8 mouse cellular contexts compared by ENCODE assay signal in genomic region chr5:30111126-30111525, GRCm38 (mm10). TPM values are rescaled to one million over a fixed set of nuclear protein-coding genes. Genes with fewer than 3 reads are reported as not detected.
DNase-seq lines count a peak whose midpoint lies in the region; ATAC-seq and TF ChIP-seq lines count a peak whose summit lies in the region.

No protein-coding gene starts in this region.

- H3K4me2 ChIP-seq in lung, embryonic 16.5 days (ENCODE audit: low read depth, low read length): peak overlapping the region; percentile 57
- peak overlapping the region; percentile 41 for H3K4me2 ChIP-seq in embryonic facial prominence, embryonic 12.5 days (replicated peaks)
- peak overlapping the region; percentile 59 for H3K4me2 ChIP-seq in heart, embryonic 15.5 days
- peak overlapping the region; percentile 25 for H3K4me2 ChIP-seq in limb, embryonic 14.5 days (replicated peaks; ENCODE audit: low read depth, low read length, severe bottlenecking)
- H3K4me2 ChIP-seq in neural tube, embryonic 13.5 days: peak overlapping the region; percentile 48

- WGBS in lung, embryonic 16.5 days: 3% methylated on average over 18 of the region's 18 CpGs
- 3% methylated on average over 18 of the region's 18 CpGs for WGBS in lung, adult 2 months
- WGBS in embryonic facial prominence, embryonic 12.5 days: 2% methylated on average over 18 of the region's 18 CpGs
- WGBS in heart, embryonic 15.5 days: 3% methylated on average over 18 of the region's 18 CpGs
- WGBS in limb, embryonic 14.5 days: 6% methylated on average over 12 of the region's 18 CpGs
- 2% methylated on average over 18 of the region's 18 CpGs for WGBS in neural tube, embryonic 13.5 days

- ATAC-seq in lung, embryonic 16.5 days (ENCODE audit: low read depth): peak; percentile 35
- no peak for ATAC-seq in embryonic facial prominence, embryonic 12.5 days (ENCODE audit: insufficient number of reproducible peaks, insufficient read depth, low FRiP score, low TSS enrichment)
- no peak for ATAC-seq in heart, embryonic 15.5 days (replicated peaks; ENCODE audit: insufficient number of reproducible peaks, insufficient read depth, low FRiP score, low read depth)
- ATAC-seq in limb, embryonic 14.5 days (ENCODE audit: low FRiP score, low read depth): no peak
- peak; percentile 16; the same call in 1 of the 2 replicates for ATAC-seq in neural tube, embryonic 13.5 days (ENCODE audit: low read depth)

- peak overlapping the region; percentile 41 for H3K9ac ChIP-seq in lung, embryonic 16.5 days (ENCODE audit: low read length)
- H3K9ac ChIP-seq in embryonic facial prominence, embryonic 12.5 days: no peak overlapping the region; the same call in 1 of the 2 replicates
- H3K9ac ChIP-seq in heart, embryonic 15.5 days: peak overlapping the region; percentile 21; the same call in 1 of the 2 replicates
- H3K9ac ChIP-seq in limb, embryonic 14.5 days (ENCODE audit: low read depth, low read length, severe bottlenecking): 0 out of 2 replicates have a peak overlapping the region, but pooled peaks have one; percentile 3
- peak overlapping the region; percentile 57 for H3K9ac ChIP-seq in neural tube, embryonic 13.5 days

- H3K36me3 ChIP-seq in lung, embryonic 16.5 days (ENCODE audit: control insufficient read depth, insufficient read depth, low read length): no peaks in the 10 kb centered on the region
- no peaks in the 10 kb centered on the region for H3K36me3 ChIP-seq in embryonic facial prominence, embryonic 12.5 days
- H3K36me3 ChIP-seq in heart, embryonic 15.5 days: no peaks in the 10 kb centered on the region
- no peaks in the 10 kb centered on the region for H3K36me3 ChIP-seq in limb, embryonic 14.5 days (ENCODE audit: control insufficient read depth, insufficient read depth, low read length)
- peaks cover 10% of the 10 kb centered on the region for H3K36me3 ChIP-seq in neural tube, embryonic 13.5 days

- H3K4me3 ChIP-seq in lung, embryonic 16.5 days (ENCODE audit: low read length): peak overlapping the region; percentile 32
- no peak overlapping the region for H3K4me3 ChIP-seq in lung, adult 2 months (replicated peaks; ENCODE audit: extremely low read depth, low read depth, low read length)
- peak overlapping the region; percentile 1 for H3K4me3 ChIP-seq in embryonic facial prominence, embryonic 12.5 days
- peak overlapping the region; percentile 30 for H3K4me3 ChIP-seq in heart, embryonic 15.5 days
- H3K4me3 ChIP-seq in limb, embryonic 14.5 days (replicated peaks; ENCODE audit: low read length): peak overlapping the region; percentile 8
- H3K4me3 ChIP-seq in neural tube, embryonic 13.5 days: peak overlapping the region; percentile 18; the same call in 1 of the 2 replicates

- intact Hi-C loops in left cerebral cortex, postnatal 36 days (cut with DNase I): loop anchor here (10.0 kb wide), 1 partner anchor 286 kb away; no protein-coding TSS in a partner anchor

- no peaks in the 10 kb centered on the region for H3K9me3 ChIP-seq in lung, embryonic 16.5 days (ENCODE audit: control insufficient read depth, low read length)
- H3K9me3 ChIP-seq in embryonic facial prominence, embryonic 12.5 days: no peaks in the 10 kb centered on the region
- H3K9me3 ChIP-seq in heart, embryonic 15.5 days (replicated peaks): no peaks in the 10 kb centered on the region
- H3K9me3 ChIP-seq in limb, embryonic 14.5 days (ENCODE audit: control insufficient read depth, low read length): no peaks in the 10 kb centered on the region
- no peaks in the 10 kb centered on the region for H3K9me3 ChIP-seq in neural tube, embryonic 13.5 days

- no peak for TF ChIP-seq CTCF in lung, adult 2 months (IDR thresholded peaks at IDR 0.05; ENCODE audit: insufficient read depth, low read length)

- H3K27me3 ChIP-seq in lung, embryonic 16.5 days (ENCODE audit: control insufficient read depth, insufficient read depth, low read depth, low read length): peaks cover 65% of the 10 kb centered on the region
- peaks cover 83% of the 10 kb centered on the region for H3K27me3 ChIP-seq in embryonic facial prominence, embryonic 12.5 days
- H3K27me3 ChIP-seq in heart, embryonic 15.5 days: peaks cover 91% of the 10 kb centered on the region
- H3K27me3 ChIP-seq in limb, embryonic 14.5 days (ENCODE audit: control insufficient read depth, insufficient read depth, low read length): peaks cover 74% of the 10 kb centered on the region
- peaks cover 33% of the 10 kb centered on the region for H3K27me3 ChIP-seq in neural tube, embryonic 13.5 days

- no peak for TF ChIP-seq POLR2A in lung, adult 2 months (IDR thresholded peaks at IDR 0.05; ENCODE audit: borderline replicate concordance, extremely low read depth, low read depth, low read length)
- TF ChIP-seq POLR2A in limb, embryonic 14.5 days (IDR thresholded peaks at IDR 0.05; ENCODE audit: borderline replicate concordance, extremely low read depth, insufficient read depth, insufficient read length): no peak

- peaks cover 22% of the 10 kb centered on the region for H3K4me1 ChIP-seq in lung, embryonic 16.5 days (replicated peaks; ENCODE audit: control insufficient read depth, insufficient read depth, low read length)
- H3K4me1 ChIP-seq in lung, adult 2 months (ENCODE audit: control insufficient read depth, insufficient read depth, low read length): peaks cover 2% of the 10 kb centered on the region; the same call in 1 of the 2 replicates
- H3K4me1 ChIP-seq in embryonic facial prominence, embryonic 12.5 days: peaks cover 32% of the 10 kb centered on the region
- H3K4me1 ChIP-seq in heart, embryonic 15.5 days (replicated peaks): peaks cover 31% of the 10 kb centered on the region
- H3K4me1 ChIP-seq in limb, embryonic 14.5 days (ENCODE audit: control insufficient read depth, insufficient read depth, low read length): peaks cover 12% of the 10 kb centered on the region
- H3K4me1 ChIP-seq in neural tube, embryonic 13.5 days (replicated peaks): peaks cover 77% of the 10 kb centered on the region

- H3K27ac ChIP-seq in lung, embryonic 16.5 days (ENCODE audit: low read length): no peak overlapping the region
- no peak overlapping the region for H3K27ac ChIP-seq in embryonic facial prominence, embryonic 12.5 days
- H3K27ac ChIP-seq in heart, embryonic 15.5 days: no peak overlapping the region
- no peak overlapping the region for H3K27ac ChIP-seq in limb, embryonic 14.5 days (replicated peaks; ENCODE audit: low read depth, low read length)
- peak overlapping the region; percentile 77 for H3K27ac ChIP-seq in neural tube, embryonic 13.5 days (replicated peaks)

- DNase-seq in lung, adult 2 months: no peak
- peak; percentile 32 for DNase-seq in limb, embryonic 14.5 days (ENCODE audit: low spot score)
- no peak for DNase-seq in spleen, postnatal 4 days (ENCODE audit: low spot score in 2 of 2)
- DNase-seq in left cerebral cortex, postnatal 36 days (ENCODE audit: low spot score in 2 of 2): no peak

RNA-seq across cellular contexts. Expression of gene 3110082J24Rik, which starts 5.2 kb away (rescaled TPM):
- not detected in 2 replicates for polyA plus RNA-seq in lung, embryonic 16.5 days (2015; fragmentation: Nextera tagmentation; extraction: Ambion mirVana)
- polyA plus RNA-seq in lung, adult 2 months (2012; rRNA removed): not detected in 2 replicates
- polyA plus RNA-seq in embryonic facial prominence, embryonic 12.5 days (2016; fragmentation: Nextera tagmentation; extraction: Ambion mirVana): 0.33 and 0.61 TPM in 2 replicates
- polyA plus RNA-seq in heart, embryonic 15.5 days (2015; fragmentation: Nextera tagmentation; extraction: Ambion mirVana): not detected in 2 replicates
- not detected in 2 replicates for polyA plus RNA-seq in limb, embryonic 14.5 days (2012; rRNA removed)
- polyA plus RNA-seq in limb, embryonic 14.5 days (2014; fragmentation: Nextera tagmentation; extraction: Ambion mirVana): not detected in 2 replicates
- 5.1 and 5.8 TPM in 2 replicates for polyA plus RNA-seq in neural tube, embryonic 13.5 days (2015; fragmentation: Nextera tagmentation; extraction: Ambion mirVana)
- 1 to 10 TPM; 3.1 to 3.3 TPM for total RNA-seq in left cerebral cortex, postnatal 36 days (2021)

RNA-seq across cellular contexts. Expression of gene Garem2, which starts 6.2 kb away (rescaled TPM):
- polyA plus RNA-seq in lung, embryonic 16.5 days (2015; fragmentation: Nextera tagmentation; extraction: Ambion mirVana): 0.09 and 0.10 TPM in 2 replicates
- 0.09 and 0.15 TPM in 2 replicates for polyA plus RNA-seq in lung, adult 2 months (2012; rRNA removed)
- 2.1 and 3.1 TPM in 2 replicates for polyA plus RNA-seq in embryonic facial prominence, embryonic 12.5 days (2016; fragmentation: Nextera tagmentation; extraction: Ambion mirVana)
- 0.18 and 0.25 TPM in 2 replicates for polyA plus RNA-seq in heart, embryonic 15.5 days (2015; fragmentation: Nextera tagmentation; extraction: Ambion mirVana)
- polyA plus RNA-seq in limb, embryonic 14.5 days (2012; rRNA removed): 1.2 and 1.6 TPM in 2 replicates
- 0.56 and 0.97 TPM in 2 replicates for polyA plus RNA-seq in limb, embryonic 14.5 days (2014; fragmentation: Nextera tagmentation; extraction: Ambion mirVana)
- 15.6 and 17.2 TPM in 2 replicates for polyA plus RNA-seq in neural tube, embryonic 13.5 days (2015; fragmentation: Nextera tagmentation; extraction: Ambion mirVana)
- total RNA-seq in left cerebral cortex, postnatal 36 days (2021): 10 to 100 TPM; 12.0 to 13.0 TPM

RNA-seq across cellular contexts. Expression of gene Tyms, which starts 37.7 kb away (rescaled TPM):
- polyA plus RNA-seq in lung, embryonic 16.5 days (2015; fragmentation: Nextera tagmentation; extraction: Ambion mirVana): 270 and 275 TPM in 2 replicates
- polyA plus RNA-seq in lung, adult 2 months (2012; rRNA removed): 9.7 and 12.2 TPM in 2 replicates
- polyA plus RNA-seq in embryonic facial prominence, embryonic 12.5 days (2016; fragmentation: Nextera tagmentation; extraction: Ambion mirVana): 279 and 288 TPM in 2 replicates
- polyA plus RNA-seq in heart, embryonic 15.5 days (2015; fragmentation: Nextera tagmentation; extraction: Ambion mirVana): 84.8 and 113 TPM in 2 replicates
- polyA plus RNA-seq in limb, embryonic 14.5 days (2012; rRNA removed): 126 and 166 TPM in 2 replicates
- polyA plus RNA-seq in limb, embryonic 14.5 days (2014; fragmentation: Nextera tagmentation; extraction: Ambion mirVana): 229 and 250 TPM in 2 replicates
- 52.8 and 67.6 TPM in 2 replicates for polyA plus RNA-seq in neural tube, embryonic 13.5 days (2015; fragmentation: Nextera tagmentation; extraction: Ambion mirVana)
- 1 to 10 TPM; 4.3 to 5.2 TPM for total RNA-seq in left cerebral cortex, postnatal 36 days (2021)

RNA-seq across cellular contexts. Expression of gene Hadha, which starts 43.8 kb away (rescaled TPM):
- 142 and 163 TPM in 2 replicates for polyA plus RNA-seq in lung, embryonic 16.5 days (2015; fragmentation: Nextera tagmentation; extraction: Ambion mirVana)
- 36.2 and 64.3 TPM in 2 replicates for polyA plus RNA-seq in lung, adult 2 months (2012; rRNA removed)
- 128 and 135 TPM in 2 replicates for polyA plus RNA-seq in embryonic facial prominence, embryonic 12.5 days (2016; fragmentation: Nextera tagmentation; extraction: Ambion mirVana)
- polyA plus RNA-seq in heart, embryonic 15.5 days (2015; fragmentation: Nextera tagmentation; extraction: Ambion mirVana): 261 and 298 TPM in 2 replicates
- polyA plus RNA-seq in limb, embryonic 14.5 days (2012; rRNA removed): 63.8 and 84.0 TPM in 2 replicates
- polyA plus RNA-seq in limb, embryonic 14.5 days (2014; fragmentation: Nextera tagmentation; extraction: Ambion mirVana): 123 and 124 TPM in 2 replicates
- 82.3 and 87.1 TPM in 2 replicates for polyA plus RNA-seq in neural tube, embryonic 13.5 days (2015; fragmentation: Nextera tagmentation; extraction: Ambion mirVana)
- total RNA-seq in left cerebral cortex, postnatal 36 days (2021): 10 to 100 TPM; 63.4 to 66.5 TPM

RNA-seq across cellular contexts. Expression of gene Hadhb, which starts 43.9 kb away (rescaled TPM):
- 128 and 133 TPM in 2 replicates for polyA plus RNA-seq in lung, embryonic 16.5 days (2015; fragmentation: Nextera tagmentation; extraction: Ambion mirVana)
- 49.3 and 112 TPM in 2 replicates for polyA plus RNA-seq in lung, adult 2 months (2012; rRNA removed)
- polyA plus RNA-seq in embryonic facial prominence, embryonic 12.5 days (2016; fragmentation: Nextera tagmentation; extraction: Ambion mirVana): 121 and 124 TPM in 2 replicates
- 361 and 426 TPM in 2 replicates for polyA plus RNA-seq in heart, embryonic 15.5 days (2015; fragmentation: Nextera tagmentation; extraction: Ambion mirVana)
- polyA plus RNA-seq in limb, embryonic 14.5 days (2012; rRNA removed): 73.4 and 74.3 TPM in 2 replicates
- 128 and 132 TPM in 2 replicates for polyA plus RNA-seq in limb, embryonic 14.5 days (2014; fragmentation: Nextera tagmentation; extraction: Ambion mirVana)
- polyA plus RNA-seq in neural tube, embryonic 13.5 days (2015; fragmentation: Nextera tagmentation; extraction: Ambion mirVana): 81.2 and 81.5 TPM in 2 replicates
- total RNA-seq in left cerebral cortex, postnatal 36 days (2021): 10 to 100 TPM; 80.3 to 81.5 TPM

Comparison
In these comparisons a context has a peak if more than half of its experiments do, and no peak if none do; other contexts are left out.
1. ATAC-seq: peak in lung, embryonic 16.5 days (single experiment) and neural tube, embryonic 13.5 days (single experiment); none in embryonic facial prominence, embryonic 12.5 days (single experiment), heart, embryonic 15.5 days (single experiment) and limb, embryonic 14.5 days (single experiment).
2. Peak in every context shown above with its lines, with median percentiles within 50 percentile points of each other: H3K4me2 ChIP-seq.